Mouse (Mus musculus): ENCODE results near the gene 2810004N23Rik. TPM values are rescaled to one million over a fixed set of nuclear protein-coding genes. Genes with fewer than 3 reads are reported as not detected.

The 2810004N23Rik gene
- polyA plus RNA-seq, 1 experiment from 2014 or later = 42.3 TPM

Other genes with a start within 250 kb of the 2810004N23Rik start
- gene 2310022B05Rik, start 199.8 kb downstream of the 2810004N23Rik start, polyA plus RNA-seq (2015; fragmentation: Nextera tagmentation; extraction: Ambion mirVana) = 6.7 and 6.9 TPM in 2 replicates
- gene Ttc13, start 141.1 kb downstream of the 2810004N23Rik start, polyA plus RNA-seq (2015; fragmentation: Nextera tagmentation; extraction: Ambion mirVana) = 50.8 and 54.3 TPM in 2 replicates
- gene Arv1, start 141.0 kb downstream of the 2810004N23Rik start, polyA plus RNA-seq (2015; fragmentation: Nextera tagmentation; extraction: Ambion mirVana) = 20.5 and 23.3 TPM in 2 replicates
- gene Fam89a, start 111.3 kb downstream of the 2810004N23Rik start, polyA plus RNA-seq (2015; fragmentation: Nextera tagmentation; extraction: Ambion mirVana) = 6.1 and 7.7 TPM in 2 replicates
- gene Trim67, start 70.0 kb downstream of the 2810004N23Rik start, polyA plus RNA-seq (2015; fragmentation: Nextera tagmentation; extraction: Ambion mirVana) = not detected in 2 replicates
- gene Gnpat, start 87 bp downstream of the 2810004N23Rik start, polyA plus RNA-seq (2015; fragmentation: Nextera tagmentation; extraction: Ambion mirVana) = 78.2 and 78.9 TPM in 2 replicates
- 7.0 and 9.2 TPM in 2 replicates for gene Exoc8, start 34.6 kb upstream of the 2810004N23Rik start, polyA plus RNA-seq (2015; fragmentation: Nextera tagmentation; extraction: Ambion mirVana)
- gene Sprtn, start 34.8 kb upstream of the 2810004N23Rik start, polyA plus RNA-seq (2015; fragmentation: Nextera tagmentation; extraction: Ambion mirVana) = 11.0 and 13.5 TPM in 2 replicates
- 13.0 and 15.3 TPM in 2 replicates for gene Egln1, start 86.2 kb upstream of the 2810004N23Rik start, polyA plus RNA-seq (2015; fragmentation: Nextera tagmentation; extraction: Ambion mirVana)
- 120 and 129 TPM in 2 replicates for gene Tsnax, start 149.9 kb upstream of the 2810004N23Rik start, polyA plus RNA-seq (2015; fragmentation: Nextera tagmentation; extraction: Ambion mirVana)
- 0.31 and 0.46 TPM in 2 replicates for gene Disc1, start 191.1 kb upstream of the 2810004N23Rik start, polyA plus RNA-seq (2015; fragmentation: Nextera tagmentation; extraction: Ambion mirVana)

Data from thymus, postnatal 0 days (tissue).